Mouse (Mus musculus) neural tube, embryonic 11.5 days (tissue): Measurements from ENCODE around the gene Clic6. TPM values are rescaled to one million over a fixed set of nuclear protein-coding genes. Genes with fewer than 3 reads are reported as not detected.

Experiments
- ATAC-seq: fragments of 200-750 bp; cut with Nextera tagmentation; 2 replicates; pipeline ENCODE4 v1.8.0; 2017; ENCODE audit warnings: moderate number of reproducible peaks, mild to moderate bottlenecking, moderate TSS enrichment, moderate library complexity; ENCODE audit not compliant: insufficient read depth, low FRiP score, low TSS enrichment
- DNase-seq: peaks from one replicate; pipeline ENCODE4 v3.0.0-alpha.2; 2015; ENCODE audit warnings: low spot score
- H3K27ac ChIP-seq: fragments of 300-500 bp; sonication (generic); 2 replicates; pipeline ENCODE4 v1.5.1; 2014; ENCODE audit warnings: low read depth, mild to moderate bottlenecking, low read length
- H3K27me3 ChIP-seq: fragments of 300-500 bp; sonication (generic); 2 replicates; pipeline ENCODE4 v1.6.1; 2014; ENCODE audit warnings: mild to moderate bottlenecking, low read length, mixed read lengths; ENCODE audit not compliant: control insufficient read depth, insufficient read depth
- H3K36me3 ChIP-seq: fragments of 300-500 bp; sonication (generic); 2 replicates; pipeline ENCODE4 v1.6.1; 2014; ENCODE audit warnings: mild to moderate bottlenecking, low read length, moderate library complexity, mixed read lengths; ENCODE audit not compliant: control insufficient read depth, insufficient read depth
- H3K4me1 ChIP-seq: fragments of 300-500 bp; sonication (generic); 2 replicates; pipeline ENCODE4 v1.6.1; 2014; ENCODE audit warnings: low read length, mixed read lengths; ENCODE audit not compliant: control insufficient read depth, insufficient read depth
- H3K4me2 ChIP-seq: fragments of 300-500 bp; sonication (generic); 2 replicates; pipeline ENCODE4 v1.6.1; 2014; ENCODE audit warnings: low read depth, mild to moderate bottlenecking, moderate library complexity
- H3K4me3 ChIP-seq: fragments of 300-500 bp; sonication (generic); 2 replicates; pipeline ENCODE4 v1.5.1; 2014; ENCODE audit warnings: low read depth, low read length
- H3K9ac ChIP-seq: fragments of 300-500 bp; sonication (generic); 2 replicates; pipeline ENCODE4 v1.6.1; 2014; ENCODE audit warnings: mild to moderate bottlenecking, low read length
- H3K9me3 ChIP-seq: fragments of 300-500 bp; sonication (generic); 2 replicates; pipeline ENCODE4 v1.6.1; 2016; ENCODE audit warnings: low read length; ENCODE audit not compliant: control insufficient read depth
- WGBS: fragments of 180-500 bp; shearing (Covaris S2); extraction: QIAGEN DNeasy Blood & Tissue Kit; methylation state at CpG from one replicate; pipeline ENCODE4 v1.1.7; 2014; 5-methylcytosine and 5-hydroxymethylcytosine counted together
- polyA plus RNA-seq: library from polyadenylated mRNA; unstranded; fragments of >200 nt; fragmentation: Nextera tagmentation; extraction: Ambion mirVana; gene quantifications from 2 replicates; pipeline ENCODE4 v1.2.1, GENCODE M21; 2014

Clic6 gene
- polyA plus RNA-seq, 1 experiment from 2014 or later = 0.34 TPM

- H3K9me3 ChIP-seq = no peaks in the 10 kb centered on the region
- no peaks in the 10 kb centered on the region for H3K36me3 ChIP-seq
- no peak overlapping the region for H3K4me2 ChIP-seq
- H3K9ac ChIP-seq = no peak overlapping the region
- H3K4me3 ChIP-seq = no peak overlapping the region
- no peak overlapping the region for H3K27ac ChIP-seq
- no peaks in the 10 kb centered on the region for H3K4me1 ChIP-seq
- DNase-seq (no peak), ATAC-seq (no peak)
- WGBS = 75% methylated on average over 8 of the region's 8 CpGs
- H3K27me3 ChIP-seq = no peaks in the 10 kb centered on the region
Observed at GRCm38 (mm10) chr16:92523351-92523750, 37.8 kb downstream of the Clic6 start.

GRCm38 (mm10) chr16:92524651-92525050 is 39.1 kb downstream of the Clic6 start:
- ATAC-seq = no peak
- Histone ChIP-seq H3K36me3 (no peaks in the 10 kb centered on the region), H3K9me3 (no peaks in the 10 kb centered on the region), H3K27ac (no peak overlapping the region), H3K4me2 (no peak overlapping the region), H3K9ac (no peak overlapping the region), H3K4me1 (no peaks in the 10 kb centered on the region), H3K4me3 (no peak overlapping the region), H3K27me3 (no peaks in the 10 kb centered on the region)
- WGBS = 85% methylated on average over 8 of the region's 8 CpGs
- DNase-seq = no peak

GRCm38 (mm10) chr16:92525919-92526318 is 40.4 kb downstream of the Clic6 start:
- Histone ChIP-seq H3K27me3 (no peaks in the 10 kb centered on the region), H3K9me3 (no peaks in the 10 kb centered on the region), H3K27ac (no peak overlapping the region), H3K9ac (no peak overlapping the region), H3K4me3 (no peak overlapping the region), H3K36me3 (no peaks in the 10 kb centered on the region), H3K4me1 (no peaks in the 10 kb centered on the region), H3K4me2 (no peak overlapping the region)
- WGBS = 57% methylated on average over 10 of the region's 10 CpGs
- ATAC-seq (no peak), DNase-seq (no peak)

GRCm38 (mm10) chr16:92535258-92535657 is 49.7 kb downstream of the Clic6 start:
- no peak overlapping the region for H3K4me3 ChIP-seq
- H3K27ac ChIP-seq = no peak overlapping the region
- ATAC-seq (no peak), DNase-seq (peak; percentile 1)
- H3K9ac ChIP-seq = no peak overlapping the region
- H3K36me3 ChIP-seq = no peaks in the 10 kb centered on the region
- no peaks in the 10 kb centered on the region for H3K9me3 ChIP-seq
- WGBS = 93% methylated on average over 2 of the region's 2 CpGs
- no peaks in the 10 kb centered on the region for H3K4me1 ChIP-seq
- no peaks in the 10 kb centered on the region for H3K27me3 ChIP-seq
- no peak overlapping the region for H3K4me2 ChIP-seq

- ATAC-seq = no peak
- H3K9ac ChIP-seq = no peak overlapping the region
- no peaks in the 10 kb centered on the region for H3K27me3 ChIP-seq
- no peaks in the 10 kb centered on the region for H3K4me1 ChIP-seq
- H3K4me3 ChIP-seq = no peak overlapping the region
- no peak overlapping the region for H3K4me2 ChIP-seq
- WGBS = 83% methylated on average over 6 of the region's 6 CpGs
- H3K27ac ChIP-seq = no peak overlapping the region
- no peaks in the 10 kb centered on the region for H3K9me3 ChIP-seq
- DNase-seq = peak; percentile 4
- no peaks in the 10 kb centered on the region for H3K36me3 ChIP-seq
Observed at GRCm38 (mm10) chr16:92538356-92538755, 52.8 kb downstream of the Clic6 start.

GRCm38 (mm10) chr16:92544264-92544663 is 58.7 kb downstream of the Clic6 start:
- Histone ChIP-seq H3K4me2 (no peak overlapping the region), H3K9me3 (no peaks in the 10 kb centered on the region), H3K4me1 (no peaks in the 10 kb centered on the region), H3K27me3 (no peaks in the 10 kb centered on the region), H3K9ac (no peak overlapping the region), H3K36me3 (no peaks in the 10 kb centered on the region), H3K27ac (no peak overlapping the region), H3K4me3 (no peak overlapping the region)
- ATAC-seq (no peak), DNase-seq (peak; percentile 10)
- WGBS = 61% methylated on average over 1 of the region's 1 CpGs

- Histone ChIP-seq H3K4me1 (no peaks in the 10 kb centered on the region), H3K27me3 (no peaks in the 10 kb centered on the region), H3K27ac (no peak overlapping the region), H3K36me3 (no peaks in the 10 kb centered on the region), H3K4me2 (no peak overlapping the region), H3K4me3 (no peak overlapping the region), H3K9ac (no peak overlapping the region), H3K9me3 (no peaks in the 10 kb centered on the region)
- DNase-seq (no peak), ATAC-seq (no peak)
- WGBS = 96% methylated on average over 9 of the region's 9 CpGs
Observed at GRCm38 (mm10) chr16:92548651-92549050, 63.1 kb downstream of the Clic6 start.

GRCm38 (mm10) chr16:92551266-92552105 is 66.0 kb downstream of the Clic6 start:
- Histone ChIP-seq H3K4me3 (no peak overlapping the region), H3K36me3 (no peaks in the 10 kb centered on the region), H3K9me3 (no peaks in the 10 kb centered on the region), H3K27ac (no peak overlapping the region), H3K4me2 (no peak overlapping the region), H3K27me3 (no peaks in the 10 kb centered on the region), H3K9ac (no peak overlapping the region), H3K4me1 (no peaks in the 10 kb centered on the region)
- no peak for DNase-seq
- WGBS = 85% methylated on average over 13 of the region's 13 CpGs
- ATAC-seq = no peak

GRCm38 (mm10) chr16:92552106-92552382 is 66.5 kb downstream of the Clic6 start:
- Histone ChIP-seq H3K36me3 (no peaks in the 10 kb centered on the region), H3K4me3 (no peak overlapping the region), H3K4me2 (no peak overlapping the region), H3K27ac (no peak overlapping the region), H3K4me1 (no peaks in the 10 kb centered on the region), H3K27me3 (no peaks in the 10 kb centered on the region), H3K9me3 (no peaks in the 10 kb centered on the region), H3K9ac (no peak overlapping the region)
- DNase-seq = no peak
- ATAC-seq = no peak
- WGBS = 78% methylated on average over 9 of the region's 9 CpGs
